Mouse (Mus musculus) hindbrain, embryonic 10.5 days (tissue): ENCODE results near the gene Tgfbr3. TPM values are rescaled to one million over a fixed set of nuclear protein-coding genes. Genes with fewer than 3 reads are reported as not detected.

Experiments used
- DNase-seq: peaks from one replicate; pipeline ENCODE4 v3.0.0-alpha.2; 2017; ENCODE audit warnings: low spot score
- H3K27ac ChIP-seq: fragments of 300-500 bp; sonication (generic); 2 replicates; pipeline ENCODE4 v1.5.1; 2016; ENCODE audit warnings: mild to moderate bottlenecking, moderate library complexity
- H3K27me3 ChIP-seq: fragments of 300-500 bp; sonication (generic); 2 replicates; pipeline ENCODE4 v1.6.1; 2016; ENCODE audit warnings: mild to moderate bottlenecking; ENCODE audit not compliant: poor library complexity, insufficient read depth, severe bottlenecking
- H3K36me3 ChIP-seq: fragments of 300-500 bp; sonication (generic); 2 replicates; pipeline ENCODE4 v1.6.1; 2016; ENCODE audit warnings: mild to moderate bottlenecking, moderate library complexity
- H3K4me1 ChIP-seq: fragments of 300-500 bp; sonication (generic); replicated peaks from 2 replicates; pipeline ENCODE4 v1.6.1; 2016; ENCODE audit warnings: mild to moderate bottlenecking
- H3K4me3 ChIP-seq: fragments of 300-500 bp; sonication (generic); 2 replicates; pipeline ENCODE4 v1.5.1; 2016; ENCODE audit warnings: mild to moderate bottlenecking, moderate library complexity
- H3K9me3 ChIP-seq: fragments of 300-500 bp; sonication (generic); 2 replicates; pipeline ENCODE4 v1.6.1; 2016; ENCODE audit warnings: mild to moderate bottlenecking, moderate library complexity
- WGBS: fragments of 180-500 bp; shearing (Covaris S2); methylation state at CpG from one replicate; pipeline ENCODE4 v1.1.7; 2016; 5-methylcytosine and 5-hydroxymethylcytosine counted together
- polyA plus RNA-seq: library from polyadenylated mRNA; unstranded; fragments of >200 nt; fragmentation: Nextera tagmentation; extraction: Ambion mirVana; gene quantifications from 2 replicates; pipeline ENCODE4 v1.2.1, GENCODE M21; 2016

The Tgfbr3 gene
- polyA plus RNA-seq, 1 experiment from 2014 or later: 8.3 TPM

DNA sequence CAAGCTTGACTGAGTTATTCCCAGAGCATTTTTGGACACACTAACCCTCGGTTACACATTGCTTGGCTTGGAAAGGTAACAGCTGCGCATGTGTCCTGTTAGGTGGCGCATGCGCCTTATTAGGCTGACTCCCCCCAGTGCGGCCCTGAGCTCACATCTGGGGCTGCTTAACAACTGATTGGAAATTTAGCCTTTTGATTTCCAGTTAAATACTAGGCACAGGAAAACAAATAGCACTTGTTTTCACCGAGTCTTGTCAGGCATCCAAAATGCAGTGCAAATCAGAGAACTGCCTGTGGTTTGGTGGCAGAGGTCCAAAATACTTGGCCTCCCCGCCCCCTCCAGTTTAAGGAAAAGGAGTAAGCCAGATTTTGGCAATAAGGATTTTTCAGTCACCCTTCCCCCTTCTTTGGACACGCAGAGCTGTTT lies 121.5 kb downstream of the Tgfbr3 start:
- peak; percentile 37 for DNase-seq
- H3K27me3 ChIP-seq: no peaks in the 10 kb centered on the region
- peaks cover 23% of the 10 kb centered on the region for H3K4me1 ChIP-seq
- no peak overlapping the region for H3K4me3 ChIP-seq
- WGBS: 53% methylated on average over 8 of the region's 8 CpGs
- no peaks in the 10 kb centered on the region for H3K36me3 ChIP-seq
- no peak overlapping the region for H3K27ac ChIP-seq
- no peaks in the 10 kb centered on the region for H3K9me3 ChIP-seq

DNA sequence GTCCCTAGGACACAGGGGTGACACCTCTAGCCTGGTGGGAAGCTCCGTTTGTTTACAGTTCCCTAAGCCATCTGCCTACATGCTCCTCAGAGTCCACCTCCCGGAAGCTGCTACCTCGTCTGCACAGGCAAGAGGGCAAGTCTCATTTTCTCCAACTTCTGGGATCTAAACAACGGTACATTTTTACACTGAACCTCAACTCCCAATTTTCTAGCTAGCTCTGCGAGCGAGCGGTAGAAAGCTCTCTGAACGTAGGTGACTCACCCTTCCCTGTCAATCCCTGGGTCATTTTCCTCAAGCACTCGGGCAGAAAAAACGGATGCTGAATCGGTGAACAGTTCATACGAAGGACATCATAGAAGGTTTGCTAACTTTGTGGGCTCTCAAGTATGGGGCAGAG lies 122.1 kb downstream of the Tgfbr3 start:
- Histone ChIP-seq H3K36me3 (no peaks in the 10 kb centered on the region), H3K4me3 (no peak overlapping the region), H3K27me3 (no peaks in the 10 kb centered on the region), H3K27ac (0 out of 2 replicates have a peak overlapping the region, but pooled peaks have one; percentile 35), H3K4me1 (peaks cover 23% of the 10 kb centered on the region), H3K9me3 (no peaks in the 10 kb centered on the region)
- 63% methylated on average over 12 of the region's 12 CpGs for WGBS
- no peak for DNase-seq

- no peaks in the 10 kb centered on the region for H3K36me3 ChIP-seq
- H3K27me3 ChIP-seq: no peaks in the 10 kb centered on the region
- H3K4me3 ChIP-seq: no peak overlapping the region
- 70% methylated on average over 11 of the region's 11 CpGs for WGBS
- peak overlapping the region; percentile 35; the same call in 1 of the 2 replicates for H3K27ac ChIP-seq
- H3K4me1 ChIP-seq: peaks cover 22% of the 10 kb centered on the region
- H3K9me3 ChIP-seq: no peaks in the 10 kb centered on the region
- DNase-seq: no peak
These were observed 122.6 kb downstream of the Tgfbr3 start for GRCm38 (mm10) chr5:107166659-107167370.

DNA sequence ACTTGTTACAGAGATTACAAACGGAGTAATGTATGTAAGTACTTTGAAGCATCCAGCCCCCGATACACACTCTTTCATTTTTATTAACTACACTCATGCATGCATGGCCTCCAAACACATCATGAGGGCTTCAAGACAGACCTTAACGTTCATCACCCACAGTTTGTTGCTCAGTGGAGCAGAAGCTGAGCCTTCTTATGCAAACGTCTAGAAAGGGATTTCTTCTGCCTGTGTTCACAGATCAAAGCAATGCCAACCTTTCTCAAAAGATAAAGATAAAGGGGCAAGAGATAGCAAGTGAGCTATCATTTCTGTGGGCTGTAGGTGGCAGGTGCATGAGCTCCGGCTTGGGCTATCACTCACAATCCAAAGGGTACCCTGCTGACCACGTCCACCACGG lies 123.7 kb downstream of the Tgfbr3 start:
- Histone ChIP-seq H3K9me3 (no peaks in the 10 kb centered on the region), H3K4me1 (peaks cover 17% of the 10 kb centered on the region), H3K36me3 (no peaks in the 10 kb centered on the region), H3K4me3 (no peak overlapping the region), H3K27me3 (no peaks in the 10 kb centered on the region), H3K27ac (no peak overlapping the region)
- DNase-seq: no peak
- 81% methylated on average over 7 of the region's 7 CpGs for WGBS

- 85% methylated on average over 5 of the region's 5 CpGs for WGBS
- no peaks in the 10 kb centered on the region for H3K36me3 ChIP-seq
- H3K9me3 ChIP-seq: no peaks in the 10 kb centered on the region
- H3K27ac ChIP-seq: no peak overlapping the region
- peaks cover 17% of the 10 kb centered on the region for H3K4me1 ChIP-seq
- DNase-seq: no peak
- no peak overlapping the region for H3K4me3 ChIP-seq
- no peaks in the 10 kb centered on the region for H3K27me3 ChIP-seq
These were observed 124.2 kb downstream of the Tgfbr3 start for GRCm38 (mm10) chr5:107165271-107165670.

DNA sequence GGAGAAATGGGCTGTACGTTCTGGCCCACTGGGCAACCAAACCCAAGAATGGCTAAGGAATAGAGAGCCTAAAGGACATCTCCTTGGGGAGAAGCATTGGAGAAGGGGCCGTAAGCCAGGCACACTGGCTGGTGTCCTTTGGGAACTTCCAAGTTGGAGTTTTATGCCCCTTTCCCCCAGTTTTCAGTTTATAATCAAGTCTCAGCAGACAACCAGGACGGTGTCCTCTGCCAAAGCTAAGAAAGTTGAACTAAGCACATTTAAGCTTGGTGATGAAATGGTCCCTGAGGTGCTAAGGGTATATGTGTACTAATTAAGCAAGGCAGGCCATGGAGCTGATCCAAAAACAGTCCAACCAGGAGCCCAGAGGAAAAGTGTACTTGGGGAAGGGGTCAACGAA lies 124.6 kb downstream of the Tgfbr3 start:
- DNase-seq: no peak
- peaks cover 17% of the 10 kb centered on the region for H3K4me1 ChIP-seq
- 94% methylated on average over 4 of the region's 4 CpGs for WGBS

GRCm38 (mm10) chr5:107164146-107164545 lies 125.3 kb downstream of the Tgfbr3 start:
- WGBS: 82% methylated on average over 4 of the region's 4 CpGs
- Histone ChIP-seq H3K27me3 (no peaks in the 10 kb centered on the region), H3K4me3 (no peak overlapping the region), H3K4me1 (peaks cover 21% of the 10 kb centered on the region), H3K9me3 (no peaks in the 10 kb centered on the region), H3K36me3 (no peaks in the 10 kb centered on the region), H3K27ac (0 out of 2 replicates have a peak overlapping the region, but pooled peaks have one; percentile 35)
- no peak for DNase-seq

More for the DNA sequence above, 124.6 kb downstream of the Tgfbr3 start:
- no peaks in the 10 kb centered on the region for H3K36me3 ChIP-seq
- H3K27ac ChIP-seq: no peak overlapping the region
- no peak overlapping the region for H3K4me3 ChIP-seq
- H3K9me3 ChIP-seq: no peaks in the 10 kb centered on the region
- H3K27me3 ChIP-seq: no peaks in the 10 kb centered on the region

GRCm38 (mm10) chr5:107163336-107163735 lies 126.1 kb downstream of the Tgfbr3 start:
- Histone ChIP-seq H3K4me3 (no peak overlapping the region), H3K36me3 (no peaks in the 10 kb centered on the region), H3K9me3 (no peaks in the 10 kb centered on the region), H3K27me3 (no peaks in the 10 kb centered on the region), H3K27ac (no peak overlapping the region), H3K4me1 (peaks cover 29% of the 10 kb centered on the region)
- DNase-seq: no peak

DNA sequence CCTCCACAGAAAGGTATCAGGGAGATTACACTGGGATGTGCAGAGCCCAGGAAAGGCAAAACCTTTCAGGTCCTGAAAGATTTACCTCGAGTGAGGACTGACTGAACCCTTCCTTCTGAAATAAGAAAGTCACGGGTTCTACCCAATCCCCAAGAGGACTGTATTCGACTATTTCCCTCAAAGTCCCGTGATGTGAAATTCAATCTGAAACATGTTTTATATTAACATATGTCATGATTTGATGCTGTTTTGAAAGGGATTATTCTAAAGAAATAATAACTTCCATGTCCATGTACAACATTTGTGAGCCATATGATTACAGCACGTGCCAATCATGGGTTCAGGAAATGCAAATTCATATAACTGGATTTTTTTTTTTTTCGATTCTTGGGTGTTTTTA lies 126.6 kb downstream of the Tgfbr3 start:
- Histone ChIP-seq H3K4me3 (no peak overlapping the region), H3K4me1 (peaks cover 30% of the 10 kb centered on the region), H3K27me3 (no peaks in the 10 kb centered on the region), H3K36me3 (no peaks in the 10 kb centered on the region), H3K9me3 (no peaks in the 10 kb centered on the region), H3K27ac (no peak overlapping the region)
- 87% methylated on average over 6 of the region's 6 CpGs for WGBS
- DNase-seq: no peak

DNA sequence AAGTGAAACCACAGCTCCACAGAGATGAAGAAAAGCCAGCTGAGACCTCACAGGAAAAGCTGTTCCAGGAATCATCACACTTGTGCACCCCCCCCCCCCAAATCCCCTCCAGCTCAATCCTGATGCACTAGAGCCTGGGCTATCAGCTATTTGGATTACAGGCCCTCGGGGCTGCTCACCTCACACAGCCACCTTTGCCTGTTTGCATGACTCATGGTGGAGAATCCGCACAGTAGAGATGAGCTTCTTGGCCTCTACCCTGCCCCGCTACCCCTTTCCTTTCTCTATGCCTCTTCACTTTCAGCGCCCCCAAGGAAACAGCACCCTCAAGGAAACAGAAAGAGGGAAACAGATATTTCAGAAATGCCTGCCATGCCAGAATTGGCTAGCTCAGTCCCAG lies 127.1 kb downstream of the Tgfbr3 start:
- no peak overlapping the region for H3K4me3 ChIP-seq
- H3K9me3 ChIP-seq: no peaks in the 10 kb centered on the region
- H3K36me3 ChIP-seq: no peaks in the 10 kb centered on the region
- 83% methylated on average over 4 of the region's 4 CpGs for WGBS
- peaks cover 29% of the 10 kb centered on the region for H3K4me1 ChIP-seq
- H3K27me3 ChIP-seq: no peaks in the 10 kb centered on the region
- DNase-seq: no peak
- no peak overlapping the region for H3K27ac ChIP-seq

- Histone ChIP-seq H3K27me3 (no peaks in the 10 kb centered on the region), H3K4me1 (peaks cover 26% of the 10 kb centered on the region), H3K9me3 (no peaks in the 10 kb centered on the region), H3K36me3 (no peaks in the 10 kb centered on the region), H3K4me3 (no peak overlapping the region), H3K27ac (no peak overlapping the region)
- DNase-seq: no peak
- 88% methylated on average over 8 of the region's 8 CpGs for WGBS
These were observed 129.2 kb downstream of the Tgfbr3 start for GRCm38 (mm10) chr5:107159914-107160890.

DNA sequence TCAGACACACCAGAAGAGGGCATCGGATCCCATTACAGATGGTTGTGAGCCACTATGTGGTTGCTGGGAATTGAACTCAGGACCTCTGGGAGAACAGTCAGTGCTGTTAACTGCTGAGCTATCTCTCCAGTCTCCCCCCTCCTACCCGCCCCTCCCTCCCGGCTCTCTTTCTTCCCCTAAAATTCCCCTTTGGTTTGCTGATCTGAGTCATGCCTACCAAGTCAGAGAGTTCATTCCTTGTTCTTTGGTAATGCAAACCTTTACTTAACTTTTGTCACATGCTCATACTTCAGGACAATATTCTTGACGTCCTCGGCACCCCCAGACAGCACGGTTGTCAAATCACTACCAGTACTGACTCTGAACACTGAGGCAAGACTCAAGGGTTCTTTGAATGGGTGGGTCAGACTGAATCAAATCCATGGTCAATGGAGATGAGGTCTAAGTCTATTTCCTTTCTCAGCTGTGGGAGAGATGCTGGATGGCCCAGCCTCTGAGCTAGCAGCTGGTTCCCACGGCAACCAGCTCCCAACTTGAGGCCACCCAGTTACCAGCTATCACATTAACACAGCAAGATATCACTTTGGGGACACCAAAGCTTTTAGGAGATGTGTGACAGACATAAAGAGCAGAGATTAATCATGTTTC lies 130.8 kb downstream of the Tgfbr3 start:
- Histone ChIP-seq H3K27ac (no peak overlapping the region), H3K4me3 (no peak overlapping the region), H3K4me1 (peaks cover 26% of the 10 kb centered on the region), H3K36me3 (no peaks in the 10 kb centered on the region), H3K9me3 (no peaks in the 10 kb centered on the region), H3K27me3 (no peaks in the 10 kb centered on the region)
- 81% methylated on average over 7 of the region's 7 CpGs for WGBS
- DNase-seq: no peak
